Mouse (Mus musculus) kidney, postnatal 25 days (tissue): ENCODE data around the gene Maats1.

Source experiments
- DNase-seq, 2 experiments: peaks; one replicate each; pipeline ENCODE4 v3.0.0; 2021; ENCODE audit warnings: mixed read lengths in 2 of 2

Gene Maats1

DNA sequence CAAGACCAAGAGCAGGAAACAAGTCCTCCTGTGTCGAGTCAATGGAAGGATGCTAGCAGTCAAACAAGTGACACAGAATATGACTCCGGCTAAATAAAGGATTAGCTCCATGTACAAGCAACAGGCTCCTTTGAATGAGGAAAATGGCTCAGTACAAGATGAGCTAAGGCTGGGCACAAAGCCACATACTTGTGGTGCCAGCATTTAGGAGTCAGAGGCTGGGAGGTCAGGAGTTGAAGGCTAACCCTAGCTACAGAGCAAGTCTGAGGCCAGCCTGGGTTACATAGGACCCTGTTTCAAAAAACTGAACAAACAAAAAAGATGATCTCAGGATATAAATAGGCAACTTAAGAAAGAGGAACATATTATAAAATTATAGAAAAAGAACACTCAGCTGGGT is 51.8 kb downstream of the Maats1 start:
- no peak for DNase-seq

DNA sequence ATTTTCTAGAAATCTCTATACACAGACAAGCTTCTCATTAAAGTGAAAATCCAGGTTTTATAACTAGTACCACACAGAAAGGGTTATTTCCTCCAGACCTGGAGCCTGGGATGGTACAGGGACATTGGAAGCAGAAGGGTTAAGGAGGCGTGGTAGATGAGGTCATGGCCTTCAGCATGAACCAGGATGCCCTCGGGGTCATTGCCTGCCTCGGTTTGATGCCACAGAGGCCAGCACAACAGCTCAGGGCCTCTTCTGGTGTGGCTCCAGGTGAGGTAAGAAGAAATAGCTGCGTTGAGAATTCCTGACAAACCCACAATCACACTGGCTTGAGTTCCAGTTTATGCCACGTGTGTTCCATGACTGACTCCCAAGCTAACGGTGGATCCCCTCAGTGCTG is 53.1 kb downstream of the Maats1 start:
- DNase-seq: peak; percentile 49 to 71

GRCm38 (mm10) chr16:38287762-38288161 is 54.2 kb downstream of the Maats1 start:
- no peak for DNase-seq

- DNase-seq: no peak
Measured at GRCm38 (mm10) chr16:38287357-38287756, 54.6 kb downstream of the Maats1 start.

DNA sequence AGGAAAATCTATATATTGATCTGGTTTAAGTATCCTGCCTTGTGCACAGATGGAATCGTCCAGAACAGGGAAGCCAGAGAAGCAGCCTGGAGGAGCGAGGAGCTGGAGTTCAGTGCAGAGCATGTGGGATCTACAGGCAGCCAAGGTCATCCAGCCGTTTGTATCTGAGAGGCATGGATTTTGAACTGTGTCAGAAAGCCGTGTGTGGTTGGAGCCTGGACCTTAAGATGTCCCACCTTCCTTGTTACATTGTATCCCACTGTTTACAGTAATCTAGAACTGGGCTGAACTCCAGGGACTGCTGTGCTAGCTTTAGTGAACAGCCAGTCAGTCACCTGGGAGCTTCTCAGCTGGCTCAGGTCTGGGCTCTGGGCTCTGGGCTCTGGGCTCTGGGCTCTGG is 55.4 kb downstream of the Maats1 start:
- peak; percentile 27 to 69 for DNase-seq

GRCm38 (mm10) chr16:38285801-38286200 is 56.1 kb downstream of the Maats1 start:
- no peak for DNase-seq

DNA sequence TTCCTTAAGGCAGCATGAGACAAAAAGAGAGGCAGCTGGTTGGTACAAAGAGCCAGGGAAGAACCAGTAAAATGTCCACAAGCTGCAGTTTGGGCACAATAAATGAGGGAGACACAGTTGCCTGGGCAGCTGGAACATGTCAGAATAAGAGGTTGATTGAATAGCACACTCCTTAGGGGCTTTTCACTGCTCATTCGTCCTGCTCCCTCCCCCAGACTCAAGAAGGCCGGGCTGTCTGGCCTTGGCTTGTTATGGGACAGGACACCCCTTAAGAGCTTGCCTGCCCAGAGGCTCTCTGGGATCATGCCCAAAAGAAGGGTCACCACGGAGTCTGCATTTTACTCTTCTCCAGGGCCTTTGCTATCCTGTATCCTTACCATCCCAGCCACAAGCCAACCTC is 58.6 kb downstream of the Maats1 start:
- DNase-seq: no peak

- DNase-seq: no peak
Measured at GRCm38 (mm10) chr16:38282559-38283160, 59.3 kb downstream of the Maats1 start.

- DNase-seq: no peak
Measured at GRCm38 (mm10) chr16:38280951-38281350, 61.0 kb downstream of the Maats1 start.

- DNase-seq: no peak
Measured at GRCm38 (mm10) chr16:38279794-38280193, 62.1 kb downstream of the Maats1 start.

GRCm38 (mm10) chr16:38274737-38275136 is 67.2 kb downstream of the Maats1 start:
- no peak for DNase-seq

GRCm38 (mm10) chr16:38272483-38272882 is 69.5 kb downstream of the Maats1 start:
- no peak for DNase-seq

DNA sequence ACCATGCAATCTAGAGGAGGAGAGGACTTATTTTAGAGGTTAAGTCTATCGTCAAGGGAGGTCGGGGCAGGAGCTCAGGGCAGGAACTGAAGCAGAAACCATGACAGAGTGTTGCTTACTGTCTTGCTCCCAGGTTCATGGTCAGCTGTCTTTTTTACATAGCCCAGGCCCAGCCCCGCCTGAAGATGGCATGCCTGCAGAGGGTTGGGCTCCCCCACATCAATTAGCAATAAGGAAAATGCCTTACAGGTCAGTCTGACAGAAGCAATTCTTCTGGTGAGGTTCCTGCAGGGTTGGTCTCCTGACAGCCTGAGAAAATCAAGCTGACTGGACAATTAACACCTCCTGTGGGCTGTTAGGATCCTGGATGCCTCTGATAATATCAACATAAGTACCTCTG is 70.3 kb downstream of the Maats1 start:
- no peak for DNase-seq

GRCm38 (mm10) chr16:38255927-38256326 is 86.0 kb downstream of the Maats1 start:
- DNase-seq: peak in 1 of 2 experiments; percentile 61

DNA sequence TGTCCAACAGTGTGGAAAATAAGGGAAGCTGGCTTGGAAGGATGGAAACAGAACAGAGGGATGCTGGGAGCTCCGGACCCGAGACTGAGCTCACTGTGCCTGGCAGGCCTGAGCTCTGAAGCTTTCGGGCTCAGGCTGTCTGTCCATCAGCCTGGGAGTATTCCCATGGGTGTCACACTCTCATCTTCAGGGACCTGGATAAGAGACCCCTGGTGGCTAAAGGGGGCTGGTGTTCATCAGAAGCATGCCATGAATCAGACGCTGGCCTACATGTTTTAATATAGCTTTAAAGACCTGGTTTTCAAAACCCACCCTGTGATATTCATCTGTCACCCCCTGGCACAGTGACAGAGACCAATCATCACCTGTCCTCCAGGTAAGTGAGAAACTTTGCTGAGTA is 86.8 kb downstream of the Maats1 start:
- DNase-seq: no peak

DNA sequence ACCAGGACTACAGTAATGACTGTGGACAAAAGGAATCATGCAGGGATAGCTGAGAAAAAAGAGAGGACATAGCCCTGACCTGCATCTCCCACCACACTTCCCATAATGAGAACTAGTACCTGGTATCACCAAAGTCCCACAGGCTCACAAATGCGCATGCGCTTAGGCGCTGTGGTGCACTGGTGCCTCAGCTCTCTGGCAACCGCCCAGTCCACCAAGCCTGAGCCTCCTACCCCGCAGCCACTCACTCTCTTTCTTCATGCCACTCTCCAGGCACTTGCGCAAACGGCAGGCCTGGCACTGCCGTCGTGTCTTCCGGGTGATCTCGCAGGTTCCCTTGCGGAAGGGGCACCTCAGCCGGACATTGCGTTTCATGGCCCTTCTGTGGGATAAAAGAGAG is 87.9 kb downstream of the Maats1 start:
- DNase-seq: no peak

DNA sequence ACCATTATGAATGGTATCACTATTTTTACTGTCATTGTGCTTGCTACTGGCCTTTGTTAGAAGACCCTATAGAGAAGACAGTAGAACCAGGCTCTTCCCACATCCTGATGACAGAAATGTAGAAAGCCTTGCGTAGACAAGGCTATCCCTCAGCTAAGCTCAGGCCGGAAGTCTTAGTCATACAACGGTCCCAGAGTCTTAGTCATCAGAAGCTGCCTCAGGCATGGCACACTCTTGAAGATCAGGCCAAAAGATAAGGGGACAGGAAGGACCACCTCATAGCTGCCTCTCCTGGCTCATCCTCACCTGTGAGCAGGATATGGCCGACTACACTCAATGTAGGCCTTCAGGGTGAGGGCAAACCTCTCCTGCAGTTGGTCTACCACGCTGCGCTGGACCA is 91.5 kb downstream of the Maats1 start:
- no peak for DNase-seq

DNA sequence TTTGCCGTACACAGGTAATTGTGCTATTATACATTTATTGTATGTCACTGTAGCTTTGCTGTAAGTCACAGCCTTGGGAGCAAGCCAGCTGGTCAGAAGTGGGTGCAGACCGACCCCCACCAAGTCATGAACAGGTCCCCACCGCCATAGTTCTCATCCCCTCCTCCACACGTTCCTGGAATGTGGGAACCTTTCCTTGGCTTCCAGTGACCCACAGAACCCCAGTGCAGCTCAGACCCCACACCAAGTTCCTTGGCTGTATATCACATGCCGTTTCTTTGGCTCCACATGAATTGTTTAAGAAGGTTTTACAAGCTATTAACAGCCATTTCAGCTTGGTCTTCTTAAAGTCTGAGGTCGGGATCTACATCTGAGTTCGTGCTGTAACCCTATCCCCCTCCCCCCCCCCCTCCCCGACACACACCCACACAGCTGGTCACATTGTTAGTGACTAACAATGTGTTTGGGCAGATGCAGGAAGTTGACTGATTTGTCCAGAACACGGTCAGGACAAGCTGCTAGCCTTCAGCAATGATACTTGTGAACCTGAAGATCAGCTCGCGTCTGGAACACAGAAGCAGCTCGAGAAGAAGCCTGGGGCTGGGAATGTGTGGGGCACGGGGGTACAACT is 93.5 kb downstream of the Maats1 start:
- DNase-seq: no peak
